Mouse (Mus musculus) C2C12 (cell line): ENCODE measurements around the gene Tuba3a. TPM values are rescaled to one million over a fixed set of nuclear protein-coding genes. Genes with fewer than 3 reads are reported as not detected.

ENCODE experiments used
- H3K27me3 ChIP-seq: one replicate; pipeline ENCODE4 v1.6.1; 2011; ENCODE audit not compliant: control insufficient read depth, insufficient read depth, insufficient read length
- H3K36me3 ChIP-seq: one replicate; pipeline ENCODE4 v1.6.1; 2011; ENCODE audit not compliant: control insufficient read depth, insufficient read depth
- H3K4me3 ChIP-seq: one replicate; pipeline ENCODE4 v1.5.1; 2011; ENCODE audit warnings: mild to moderate bottlenecking, control low read depth; ENCODE audit not compliant: poor library complexity, insufficient read depth, severe bottlenecking
- H3K79me2 ChIP-seq: one replicate; pipeline ENCODE4 v1.6.1; 2011; ENCODE audit not compliant: control insufficient read depth, insufficient read depth
- H3K79me3 ChIP-seq: one replicate; pipeline ENCODE4 v1.6.1; 2011; ENCODE audit warnings: low read depth, control low read depth
- H3ac ChIP-seq: one replicate; pipeline ENCODE3; 2011; ENCODE audit warnings: low read depth; ENCODE audit not compliant: control insufficient read depth, insufficient read length
- CEBPB ChIP-seq: IDR thresholded peaks from one replicate; pipeline ENCODE4 v1.6.1; 2011; ENCODE audit warnings: low read depth, mild to moderate bottlenecking, control low read depth, moderate library complexity
- CTCF ChIP-seq: IDR thresholded peaks from one replicate; pipeline ENCODE4 v1.5.1; 2011; ENCODE audit not compliant: control insufficient read depth, insufficient read depth, insufficient read length
- FOSL1 ChIP-seq: IDR thresholded peaks from one replicate; pipeline ENCODE4 v1.8.0; 2011; ENCODE audit warnings: mild to moderate bottlenecking, low read length; ENCODE audit not compliant: poor library complexity, insufficient read depth, severe bottlenecking
- MAX ChIP-seq: IDR thresholded peaks from one replicate; pipeline ENCODE4 v1.6.1; 2011; ENCODE audit warnings: mild to moderate bottlenecking, control low read depth
- MYOD1 ChIP-seq: IDR thresholded peaks from one replicate; pipeline ENCODE4 v1.6.1; 2011; ENCODE audit warnings: low read depth; ENCODE audit not compliant: control insufficient read depth, insufficient read length
- MYOG ChIP-seq: IDR thresholded peaks from one replicate; pipeline ENCODE4 v1.6.1; 2011; ENCODE audit not compliant: control insufficient read depth, insufficient read length; ENCODE audit errors: extremely low read depth
- USF1 ChIP-seq: IDR thresholded peaks from one replicate; pipeline ENCODE4 v1.6.1; 2011; ENCODE audit warnings: low read depth, mild to moderate bottlenecking, control low read depth, moderate library complexity
- polyA plus RNA-seq: library from polyadenylated mRNA; unstranded; fragments of >200 nt; fragmentation: generic; extraction: Trizol; gene quantifications from one replicate; pipeline ENCODE4 v1.2.1, GENCODE M21; 2012; ENCODE audit warnings: missing spikeins

Gene Tuba3a
- polyA plus RNA-seq, 1 experiment: 0.05 TPM

DNA sequence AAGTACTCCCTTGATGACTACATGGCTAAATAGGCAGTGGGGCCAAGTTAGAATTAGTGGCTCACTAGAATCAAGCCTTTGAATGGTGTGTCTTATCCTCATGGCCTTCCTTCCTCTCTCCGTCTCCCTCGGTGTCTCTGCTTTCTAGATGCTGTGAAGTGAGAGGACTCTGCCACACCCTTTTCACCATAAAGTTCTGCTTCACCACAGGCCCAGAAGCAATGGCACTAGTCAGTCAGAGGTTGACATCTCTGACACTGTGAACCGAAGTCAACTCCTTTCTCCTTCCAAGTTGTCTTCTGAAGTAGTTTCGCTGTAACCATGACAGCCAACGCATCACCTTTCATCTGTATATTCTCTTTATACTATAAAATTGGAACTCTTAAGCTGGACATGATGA lies 46.3 kb downstream of the Tuba3a start:
- no peak overlapping the region for H3K4me3 ChIP-seq

DNA sequence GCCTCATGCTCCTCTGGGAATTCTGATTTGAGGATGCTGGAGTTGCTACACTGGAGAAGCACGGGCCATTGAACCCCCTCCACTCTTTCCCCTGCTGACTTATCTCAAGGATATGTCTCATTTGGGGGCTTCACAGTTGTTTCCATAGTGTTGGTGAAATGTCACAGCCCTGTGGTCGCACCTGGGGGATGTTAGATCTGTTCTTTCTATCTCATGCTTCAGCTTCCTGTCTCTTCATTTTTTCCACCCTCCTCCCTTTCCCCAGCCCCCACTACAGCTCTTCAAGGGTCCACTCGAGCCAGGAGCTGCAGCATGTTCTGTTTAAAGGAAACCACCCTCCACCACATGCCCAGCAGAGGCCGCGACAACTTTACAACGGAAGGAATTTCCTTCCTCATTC lies 47.4 kb downstream of the Tuba3a start:
- TF ChIP-seq MYOD1 (no peak), CTCF (no peak), FOSL1 (no peak), MAX (no peak), CEBPB (no peak), MYOG (no peak), USF1 (no peak)
- H3K4me3 ChIP-seq: no peak overlapping the region
- H3K79me3 ChIP-seq: no peaks in the 10 kb centered on the region
- H3ac ChIP-seq: no peak overlapping the region
- H3K27me3 ChIP-seq: no peaks in the 10 kb centered on the region
- H3K79me2 ChIP-seq: no peaks in the 10 kb centered on the region
- no peaks in the 10 kb centered on the region for H3K36me3 ChIP-seq

More for the DNA sequence above, 46.3 kb downstream of the Tuba3a start:
- no peak overlapping the region for H3ac ChIP-seq
- H3K27me3 ChIP-seq: no peaks in the 10 kb centered on the region
- no peaks in the 10 kb centered on the region for H3K36me3 ChIP-seq
- no peak for TF ChIP-seq CEBPB
- no peak for TF ChIP-seq FOSL1
- TF ChIP-seq MYOG: no peak
- TF ChIP-seq MAX: no peak
- TF ChIP-seq USF1: no peak
- TF ChIP-seq MYOD1: no peak
- TF ChIP-seq CTCF: no peak
- H3K79me2 ChIP-seq: no peaks in the 10 kb centered on the region
- no peaks in the 10 kb centered on the region for H3K79me3 ChIP-seq

- H3K36me3 ChIP-seq: no peaks in the 10 kb centered on the region
- no peaks in the 10 kb centered on the region for H3K79me3 ChIP-seq
- TF ChIP-seq USF1 (no peak), MYOD1 (no peak), CTCF (no peak), CEBPB (no peak), FOSL1 (no peak), MAX (no peak), MYOG (no peak)
- H3ac ChIP-seq: no peak overlapping the region
- H3K79me2 ChIP-seq: no peaks in the 10 kb centered on the region
- H3K27me3 ChIP-seq: no peaks in the 10 kb centered on the region
- no peak overlapping the region for H3K4me3 ChIP-seq
Measured at GRCm38 (mm10) chr6:125237421-125237820, 48.4 kb downstream of the Tuba3a start.

- Histone ChIP-seq H3K79me3 (no peaks in the 10 kb centered on the region), H3K4me3 (no peak within 1 kb of the TSS), H3ac (no peak within 1 kb of the TSS), H3K79me2 (no peaks in the 10 kb centered on the region), H3K36me3 (no peaks in the 10 kb centered on the region), H3K27me3 (no peaks in the 10 kb centered on the region)
- no peak for TF ChIP-seq CTCF
- TF ChIP-seq CEBPB: no peak
- no peak for TF ChIP-seq MAX
- TF ChIP-seq MYOG: no peak
- TF ChIP-seq FOSL1: no peak
- no peak for TF ChIP-seq USF1
- no peak for TF ChIP-seq MYOD1
Measured at GRCm38 (mm10) chr6:125236782-125237181, 49.1 kb downstream of the Tuba3a start, which contains the start of gene Cd27. Gene Cd27 (minus strand): TSS chr6:125237010.

DNA sequence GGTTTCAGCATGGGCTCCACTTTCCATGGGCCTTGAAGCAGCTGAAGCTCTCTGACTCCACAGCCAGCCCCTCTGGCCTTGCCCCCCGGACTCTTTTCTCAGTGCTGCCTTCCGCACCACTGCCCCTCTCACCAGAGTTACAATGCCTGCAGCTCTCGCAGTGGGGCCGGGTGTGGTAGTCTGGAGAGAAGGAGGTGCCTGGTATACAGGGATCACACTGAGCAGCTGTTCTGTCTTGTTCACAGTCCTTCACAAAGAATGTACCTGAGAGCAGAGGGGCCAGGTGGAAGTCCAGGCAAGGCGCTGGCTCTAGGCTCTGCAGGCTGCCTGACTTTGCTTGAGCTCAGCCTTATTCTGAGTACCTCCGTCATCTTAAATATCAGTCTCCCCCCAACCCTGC lies 49.5 kb downstream of the Tuba3a start:
- Histone ChIP-seq H3K36me3 (no peaks in the 10 kb centered on the region), H3K27me3 (no peaks in the 10 kb centered on the region)
- no peak for TF ChIP-seq MAX
- TF ChIP-seq MYOD1: no peak
- TF ChIP-seq MYOG: no peak
- TF ChIP-seq USF1: no peak
- no peak for TF ChIP-seq FOSL1
- no peak for TF ChIP-seq CTCF
- no peak for TF ChIP-seq CEBPB

GRCm38 (mm10) chr6:125234520-125234828 lies 51.4 kb downstream of the Tuba3a start:
- H3K4me3 ChIP-seq: no peak overlapping the region
- no peaks in the 10 kb centered on the region for H3K36me3 ChIP-seq
- no peak for TF ChIP-seq USF1
- no peak for TF ChIP-seq CTCF
- TF ChIP-seq MAX: no peak
- no peak for TF ChIP-seq CEBPB
- TF ChIP-seq MYOD1: no peak
- no peak for TF ChIP-seq MYOG
- no peak for TF ChIP-seq FOSL1
- H3K27me3 ChIP-seq: no peaks in the 10 kb centered on the region
- no peak overlapping the region for H3ac ChIP-seq
- no peaks in the 10 kb centered on the region for H3K79me2 ChIP-seq
- no peaks in the 10 kb centered on the region for H3K79me3 ChIP-seq

More for the DNA sequence above, 49.5 kb downstream of the Tuba3a start:
- no peak overlapping the region for H3K4me3 ChIP-seq
- H3K79me2 ChIP-seq: no peaks in the 10 kb centered on the region
- no peaks in the 10 kb centered on the region for H3K79me3 ChIP-seq
- no peak overlapping the region for H3ac ChIP-seq

GRCm38 (mm10) chr6:125233816-125234519 lies 51.9 kb downstream of the Tuba3a start:
- Histone ChIP-seq H3K79me2 (no peaks in the 10 kb centered on the region), H3ac (no peak overlapping the region)
- TF ChIP-seq FOSL1 (no peak), CEBPB (no peak), MYOD1 (no peak), MYOG (no peak), CTCF (no peak), MAX (no peak)

More at GRCm38 (mm10) chr6:125233816-125234519, 51.9 kb downstream of the Tuba3a start:
- no peaks in the 10 kb centered on the region for H3K36me3 ChIP-seq
- H3K4me3 ChIP-seq: no peak overlapping the region
- H3K27me3 ChIP-seq: no peaks in the 10 kb centered on the region
- H3K79me3 ChIP-seq: no peaks in the 10 kb centered on the region
